Comparison of ENCODE assay signal across 7 mouse cellular contexts in genomic region chr8:106198741-106199140, GRCm38 (mm10). TPM values are rescaled to one million over a fixed set of nuclear protein-coding genes. Genes with fewer than 3 reads are reported as not detected.
DNase-seq lines count a peak whose midpoint lies in the region; ATAC-seq and TF ChIP-seq lines count a peak whose summit lies in the region.

No protein-coding gene starts in this region.

- no peak for ATAC-seq in midbrain, embryonic 15.5 days (replicated peaks)
- 0 out of 2 replicates have a peak, but pooled peaks have one; percentile 46 for ATAC-seq in liver, embryonic 12.5 days
- ATAC-seq in stomach, embryonic 16.5 days (ENCODE audit: insufficient read depth, low FRiP score), result peak; percentile 10; the same call in 1 of the 2 replicates

- peak; percentile 84 for TF ChIP-seq RAD21 in MEL (IDR thresholded peaks at IDR 0.05; ENCODE audit: low read depth, low read length)

- H3K27me3 ChIP-seq in midbrain, embryonic 10.5 days (ENCODE audit: low read depth, poor library complexity, severe bottlenecking), result no peaks in the 10 kb centered on the region
- no peaks in the 10 kb centered on the region for H3K27me3 ChIP-seq in midbrain, embryonic 15.5 days (replicated peaks)
- H3K27me3 ChIP-seq in MEL (ENCODE audit: control insufficient read depth in 1 of 2, insufficient read depth in 2 of 2, low read length in 2 of 2), result no peaks in the 10 kb centered on the region
- H3K27me3 ChIP-seq in liver, embryonic 12.5 days (replicated peaks), result peaks cover 4% of the 10 kb centered on the region; the same call in 1 of the 2 replicates
- H3K27me3 ChIP-seq in stomach, embryonic 16.5 days (ENCODE audit: control insufficient read depth, insufficient read depth, low read length), result no peaks in the 10 kb centered on the region

- 0 out of 2 replicates have a peak, but pooled peaks cover 3% of the 10 kb centered on the region for H3K4me1 ChIP-seq in midbrain, embryonic 10.5 days
- no peaks in the 10 kb centered on the region for H3K4me1 ChIP-seq in midbrain, embryonic 15.5 days
- peaks cover 12 to 13% of the 10 kb centered on the region in 2 experiments for H3K4me1 ChIP-seq in MEL (ENCODE audit: control insufficient read depth in 1 of 2, insufficient read depth in 2 of 2, low read length in 2 of 2)
- H3K4me1 ChIP-seq in liver, embryonic 12.5 days, result no peaks in the 10 kb centered on the region
- no peaks in the 10 kb centered on the region for H3K4me1 ChIP-seq in stomach, embryonic 16.5 days (ENCODE audit: control insufficient read depth, insufficient read depth, low read length)

- TF ChIP-seq CTCF in MEL (IDR thresholded peaks at IDR 0.05 in 2 of 3, conservative IDR thresholded peaks at IDR 0.05 in 1 of 3; ENCODE audit: control insufficient read depth in 1 of 3, insufficient read depth in 1 of 3, low read depth in 2 of 3, low read length in 3 of 3, poor library complexity in 1 of 3, severe bottlenecking in 1 of 3), result peak; percentile 57 to 87 (median 76)

- intact Hi-C loops in heart, postnatal 36 days (cut with DNase I), result loop anchor here (1.0 kb wide), 1 partner anchor 58 kb away; no protein-coding TSS in a partner anchor

- H3K36me3 ChIP-seq in midbrain, embryonic 10.5 days, result peaks cover 99% of the 10 kb centered on the region
- peaks cover 62% of the 10 kb centered on the region for H3K36me3 ChIP-seq in midbrain, embryonic 15.5 days (replicated peaks)
- peaks cover 26 to 33% of the 10 kb centered on the region in 2 experiments for H3K36me3 ChIP-seq in MEL (ENCODE audit: control insufficient read depth in 1 of 2, insufficient read depth in 2 of 2, low read length in 2 of 2)
- peaks cover 89% of the 10 kb centered on the region for H3K36me3 ChIP-seq in liver, embryonic 12.5 days
- peaks cover 8% of the 10 kb centered on the region; the same call in 1 of the 2 replicates for H3K36me3 ChIP-seq in stomach, embryonic 16.5 days (ENCODE audit: control insufficient read depth, insufficient read depth, low read length)

- no peak overlapping the region for H3K4me3 ChIP-seq in midbrain, embryonic 10.5 days
- no peak overlapping the region for H3K4me3 ChIP-seq in midbrain, embryonic 15.5 days
- no peak overlapping the region for H3K4me3 ChIP-seq in MEL (ENCODE audit: control insufficient read depth in 1 of 2, insufficient read depth in 1 of 2, low read depth in 2 of 2, low read length in 2 of 2)
- H3K4me3 ChIP-seq in liver, embryonic 12.5 days, result no peak overlapping the region
- no peak overlapping the region for H3K4me3 ChIP-seq in stomach, embryonic 16.5 days (replicated peaks; ENCODE audit: low read length)

- no peak overlapping the region for H3K9ac ChIP-seq in midbrain, embryonic 15.5 days
- H3K9ac ChIP-seq in MEL (ENCODE audit: control insufficient read depth, low read depth, low read length, poor library complexity, severe bottlenecking), result no peak overlapping the region
- no peak overlapping the region for H3K9ac ChIP-seq in liver, embryonic 12.5 days
- no peak overlapping the region for H3K9ac ChIP-seq in stomach, embryonic 16.5 days (ENCODE audit: low read length)

- DNase-seq in midbrain, embryonic 10.5 days (ENCODE audit: low spot score), result peak; percentile 23
- peak; percentile 81 for DNase-seq in MEL (ENCODE audit: low read depth, low spot score)
- DNase-seq in adrenal gland, postnatal 14 days, result peak; percentile 72
- peak; percentile 27 to 29 for DNase-seq in heart, postnatal 36 days

- TF ChIP-seq POLR2A in MEL (IDR thresholded peaks at IDR 0.05; ENCODE audit: control insufficient read depth in 1 of 2, insufficient read depth in 1 of 2, low read depth in 1 of 2, low read length in 2 of 2, poor library complexity in 1 of 2), result no peak

- H3K4me2 ChIP-seq in midbrain, embryonic 15.5 days, result no peak overlapping the region
- no peak overlapping the region for H3K4me2 ChIP-seq in liver, embryonic 12.5 days
- no peak overlapping the region for H3K4me2 ChIP-seq in stomach, embryonic 16.5 days (ENCODE audit: low read depth, low read length)

- H3K27ac ChIP-seq in midbrain, embryonic 10.5 days (replicated peaks), result no peak overlapping the region
- H3K27ac ChIP-seq in midbrain, embryonic 15.5 days, result no peak overlapping the region
- no peak overlapping the region for H3K27ac ChIP-seq in MEL (ENCODE audit: control insufficient read depth, low read depth, low read length)
- no peak overlapping the region for H3K27ac ChIP-seq in liver, embryonic 12.5 days
- no peak overlapping the region for H3K27ac ChIP-seq in stomach, embryonic 16.5 days (ENCODE audit: low read length)

- no peaks in the 10 kb centered on the region for H3K9me3 ChIP-seq in midbrain, embryonic 10.5 days (replicated peaks)
- H3K9me3 ChIP-seq in midbrain, embryonic 15.5 days, result no peaks in the 10 kb centered on the region
- H3K9me3 ChIP-seq in MEL (replicated peaks; ENCODE audit: insufficient read depth, low read length), result no peaks in the 10 kb centered on the region
- no peaks in the 10 kb centered on the region for H3K9me3 ChIP-seq in liver, embryonic 12.5 days (replicated peaks)
- no peaks in the 10 kb centered on the region for H3K9me3 ChIP-seq in stomach, embryonic 16.5 days (replicated peaks; ENCODE audit: control insufficient read depth, low read length)

- no peak for TF ChIP-seq EP300 in MEL (IDR thresholded peaks at IDR 0.05; ENCODE audit: low read depth in 1 of 2, low read length in 2 of 2)

- no peaks in the 10 kb centered on the region for H3K79me2 ChIP-seq in MEL (ENCODE audit: control insufficient read depth, insufficient read depth, low read length, poor library complexity)

- 13% methylated on average over 1 of the region's 1 CpGs for WGBS in midbrain, embryonic 10.5 days
- 12% methylated on average over 1 of the region's 1 CpGs for WGBS in midbrain, embryonic 15.5 days
- WGBS in liver, embryonic 12.5 days (ENCODE audit: insufficient replicate concordance), result 14% methylated on average over 1 of the region's 1 CpGs
- WGBS in stomach, embryonic 16.5 days, result 8% methylated on average over 1 of the region's 1 CpGs

TF ChIP-seq in MEL, 35 proteins besides CTCF, POLR2A, EP300 and RAD21 (continues in another document):
- 0 out of 2 replicates have a peak, but pooled peaks have one; percentile 30 for TF ChIP-seq ETS1 (IDR thresholded peaks at IDR 0.05; ENCODE audit: low read depth, low read length)
- TF ChIP-seq RCOR1 (IDR thresholded peaks at IDR 0.05; ENCODE audit: low read depth, low read length), result peak; percentile 42; the same call in 1 of the 2 replicates
- TF ChIP-seq MXI1 (IDR thresholded peaks at IDR 0.05; ENCODE audit: low read depth, low read length), result peak; percentile 49
- peak; percentile 24; the same call in 1 of the 2 replicates for TF ChIP-seq MAX (IDR thresholded peaks at IDR 0.05; ENCODE audit: low read length)
- TF ChIP-seq USF1 (IDR thresholded peaks at IDR 0.05; ENCODE audit: low read depth, low read length), result no peak
- no peak for TF ChIP-seq CHD2 (IDR thresholded peaks at IDR 0.05; ENCODE audit: low read length)

RNA-seq across cellular contexts. Expression of gene Slc7a6os, which starts 12.0 kb away (rescaled TPM):
- polyA plus RNA-seq in midbrain, embryonic 10.5 days (2016; fragmentation: Nextera tagmentation; extraction: Ambion mirVana), result 34.9 and 35.9 TPM in 2 replicates
- 35.2 and 36.2 TPM in 2 replicates for polyA plus RNA-seq in midbrain, embryonic 15.5 days (2015; fragmentation: Nextera tagmentation; extraction: Ambion mirVana)
- total RNA-seq in MEL (2012; rRNA removed), result 41.6 and 52.0 TPM in 2 replicates
- 10 to 100 TPM in 1 of 2 experiments, not detected in 1; 53.6 TPM for polyA plus RNA-seq in MEL (2012; ENCODE audit: insufficient read depth in 1 of 2, insufficient read length in 2 of 2, low read depth in 1 of 2, low replicate concordance in 2 of 2, missing spikeins in 1 of 2)
- 23.3 and 28.1 TPM in 2 replicates for total RNA-seq in adrenal gland, postnatal 14 days (2021)
- 10 to 100 TPM in 1 of 2 experiments, 1 to 10 TPM in 1; 9.0 to 10.8 TPM for total RNA-seq in heart, postnatal 36 days (2021)
- 20.1 and 21.9 TPM in 2 replicates for polyA plus RNA-seq in liver, embryonic 12.5 days (2016; fragmentation: Nextera tagmentation; extraction: Ambion mirVana)
- 25.5 and 26.3 TPM in 2 replicates for polyA plus RNA-seq in stomach, embryonic 16.5 days (2015; fragmentation: Nextera tagmentation; extraction: Ambion mirVana)

RNA-seq across cellular contexts. Expression of gene Prmt7, which starts 12.0 kb away (rescaled TPM):
- 78.9 and 81.6 TPM in 2 replicates for polyA plus RNA-seq in midbrain, embryonic 10.5 days (2016; fragmentation: Nextera tagmentation; extraction: Ambion mirVana)
- 63.4 and 64.4 TPM in 2 replicates for polyA plus RNA-seq in midbrain, embryonic 15.5 days (2015; fragmentation: Nextera tagmentation; extraction: Ambion mirVana)
- total RNA-seq in MEL (2012; rRNA removed), result 71.2 and 74.5 TPM in 2 replicates
- polyA plus RNA-seq in MEL (2012; ENCODE audit: insufficient read depth in 1 of 2, insufficient read length in 2 of 2, low read depth in 1 of 2, low replicate concordance in 2 of 2, missing spikeins in 1 of 2), result 10 to 100 TPM in 1 of 2 experiments, not detected in 1; 63.3 TPM
- total RNA-seq in adrenal gland, postnatal 14 days (2021), result 22.7 and 26.8 TPM in 2 replicates
- 10 to 100 TPM; 24.5 to 26.8 TPM for total RNA-seq in heart, postnatal 36 days (2021)
- 43.2 and 45.6 TPM in 2 replicates for polyA plus RNA-seq in liver, embryonic 12.5 days (2016; fragmentation: Nextera tagmentation; extraction: Ambion mirVana)
- polyA plus RNA-seq in stomach, embryonic 16.5 days (2015; fragmentation: Nextera tagmentation; extraction: Ambion mirVana), result 43.8 and 44.7 TPM in 2 replicates

RNA-seq across cellular contexts. Expression of gene Slc7a6, which starts 30.1 kb away (rescaled TPM):
- 78.9 and 79.8 TPM in 2 replicates for polyA plus RNA-seq in midbrain, embryonic 10.5 days (2016; fragmentation: Nextera tagmentation; extraction: Ambion mirVana)
- polyA plus RNA-seq in midbrain, embryonic 15.5 days (2015; fragmentation: Nextera tagmentation; extraction: Ambion mirVana), result 62.7 and 65.0 TPM in 2 replicates
- 26.2 and 34.4 TPM in 2 replicates for total RNA-seq in MEL (2012; rRNA removed)
- polyA plus RNA-seq in MEL (2012; ENCODE audit: insufficient read depth in 1 of 2, insufficient read length in 2 of 2, low read depth in 1 of 2, low replicate concordance in 2 of 2, missing spikeins in 1 of 2), result 10 to 100 TPM in 1 of 2 experiments, not detected in 1; 48.2 TPM
- total RNA-seq in adrenal gland, postnatal 14 days (2021), result 30.3 and 38.3 TPM in 2 replicates
- total RNA-seq in heart, postnatal 36 days (2021), result 10 to 100 TPM; 11.4 to 12.3 TPM
- 17.4 and 22.2 TPM in 2 replicates for polyA plus RNA-seq in liver, embryonic 12.5 days (2016; fragmentation: Nextera tagmentation; extraction: Ambion mirVana)
- 28.7 and 33.2 TPM in 2 replicates for polyA plus RNA-seq in stomach, embryonic 16.5 days (2015; fragmentation: Nextera tagmentation; extraction: Ambion mirVana)

RNA-seq across cellular contexts. Expression of gene Pla2g15, which starts 48.5 kb away (rescaled TPM):
- 13.5 and 15.6 TPM in 2 replicates for polyA plus RNA-seq in midbrain, embryonic 10.5 days (2016; fragmentation: Nextera tagmentation; extraction: Ambion mirVana)
- polyA plus RNA-seq in midbrain, embryonic 15.5 days (2015; fragmentation: Nextera tagmentation; extraction: Ambion mirVana), result 23.3 and 24.3 TPM in 2 replicates
- total RNA-seq in MEL (2012; rRNA removed), result 4.0 and 6.2 TPM in 2 replicates
- polyA plus RNA-seq in MEL (2012; ENCODE audit: insufficient read depth in 1 of 2, insufficient read length in 2 of 2, low read depth in 1 of 2, low replicate concordance in 2 of 2, missing spikeins in 1 of 2), result 1 to 10 TPM in 1 of 2 experiments, not detected in 1; 9.4 TPM
- total RNA-seq in adrenal gland, postnatal 14 days (2021), result 13.5 and 18.6 TPM in 2 replicates
- total RNA-seq in heart, postnatal 36 days (2021), result 1 to 10 TPM; 9.3 to 9.9 TPM
- polyA plus RNA-seq in liver, embryonic 12.5 days (2016; fragmentation: Nextera tagmentation; extraction: Ambion mirVana), result 9.8 TPM in 2 replicates
- 13.7 and 14.9 TPM in 2 replicates for polyA plus RNA-seq in stomach, embryonic 16.5 days (2015; fragmentation: Nextera tagmentation; extraction: Ambion mirVana)

Comparison
In these comparisons a context has a peak if more than half of its experiments do, and no peak if none do; other contexts are left out.
1. DNase-seq: peak in every context shown above with its lines; median percentile 81 in MEL; 72 in adrenal gland, postnatal 14 days; 28 in heart, postnatal 36 days; 23 in midbrain, embryonic 10.5 days.